Mouse (Mus musculus) thymus, adult 2 months (tissue): Measurements from ENCODE around the gene Gm5773. TPM values are rescaled to one million over a fixed set of nuclear protein-coding genes. Genes with fewer than 3 reads are reported as not detected.
"Not testable (repeated sequence)": the region's sequence is repeated elsewhere in the genome, so short reads cannot be mapped to it uniquely, and the experiment has no call there.

ENCODE experiments used
- DNase-seq: peaks from one replicate; pipeline ENCODE4 v3.0.0; 2021
- H3K27ac ChIP-seq: fragments of 200-500 bp; 2 replicates; pipeline ENCODE4 v1.5.1; 2012; ENCODE audit warnings: low read length, control low read depth; ENCODE audit not compliant: control insufficient read depth, insufficient read depth
- H3K27me3 ChIP-seq: fragments of 200-500 bp; 2 replicates; pipeline ENCODE4 v1.6.1; 2012; ENCODE audit warnings: mild to moderate bottlenecking, low read length, moderate library complexity, mixed read lengths; ENCODE audit not compliant: control insufficient read depth, insufficient read depth
- H3K36me3 ChIP-seq: fragments of 200-500 bp; 2 replicates; pipeline ENCODE4 v1.6.1; 2012; ENCODE audit warnings: mild to moderate bottlenecking, low read length, moderate library complexity; ENCODE audit not compliant: control insufficient read depth, insufficient read depth
- H3K4me1 ChIP-seq: fragments of 200-500 bp; replicated peaks from 2 replicates; pipeline ENCODE4 v1.6.1; 2012; ENCODE audit warnings: low read length; ENCODE audit not compliant: control insufficient read depth, insufficient read depth
- H3K4me3 ChIP-seq: fragments of 200-500 bp; 2 replicates; pipeline ENCODE4 v1.5.1; 2012; ENCODE audit warnings: mild to moderate bottlenecking, low read length, control low read depth, moderate library complexity; ENCODE audit not compliant: control insufficient read depth, insufficient read depth
- WGBS: fragments of 180-500 bp; shearing (Covaris S2); methylation state at CpG from one replicate; pipeline ENCODE4 v1.1.7; 2018; 5-methylcytosine and 5-hydroxymethylcytosine counted together
- polyA plus RNA-seq: library from polyadenylated mRNA; depleted of rRNA; stranded (reverse); fragments of >200 nt; gene quantifications from 2 replicates; pipeline ENCODE4 v1.2.3, GENCODE M21; 2012; rRNA removed

Gene Gm5773
- not detected in 2 replicates for polyA plus RNA-seq

- 87% methylated on average over 1 of the region's 1 CpGs for WGBS
- not testable (repeated sequence) for H3K27me3 ChIP-seq, H3K4me3 ChIP-seq, H3K27ac ChIP-seq, H3K36me3 ChIP-seq, H3K4me1 ChIP-seq, DNase-seq
Measured at GRCm38 (mm10) chr3:93772700-93773099, at the start of gene Gm5773. Gm5773 (plus strand) TSS chr3:93773000.

- H3K4me3 ChIP-seq, H3K27ac ChIP-seq, DNase-seq, H3K36me3 ChIP-seq, H3K4me1 ChIP-seq, H3K27me3 ChIP-seq: not testable (repeated sequence)
- 88% methylated on average over 1 of the region's 1 CpGs for WGBS
Measured at GRCm38 (mm10) chr3:93745475-93745874, 27.3 kb upstream of the Gm5773 start.

- not testable (repeated sequence) for H3K4me3 ChIP-seq, DNase-seq, H3K36me3 ChIP-seq, H3K27ac ChIP-seq, H3K4me1 ChIP-seq, H3K27me3 ChIP-seq
- 93% methylated on average over 18 of the region's 18 CpGs for WGBS
Measured at GRCm38 (mm10) chr3:93754022-93754421, 18.8 kb upstream of the Gm5773 start.

- H3K36me3 ChIP-seq, H3K27me3 ChIP-seq, DNase-seq, H3K27ac ChIP-seq, H3K4me3 ChIP-seq, H3K4me1 ChIP-seq: not testable (repeated sequence)
Measured at GRCm38 (mm10) chr3:93796098-93796497, 23.3 kb downstream of the Gm5773 start, which contains the start of gene Tdpoz4. Tdpoz4 (plus strand) TSS chr3:93796398.

- H3K36me3 ChIP-seq, H3K27me3 ChIP-seq, H3K4me1 ChIP-seq, DNase-seq, H3K4me3 ChIP-seq, H3K27ac ChIP-seq: not testable (repeated sequence)
Measured at GRCm38 (mm10) chr3:93813341-93813740, 40.5 kb downstream of the Gm5773 start.

Other genes with a start within 250 kb of the Gm5773 start
- 99.3 and 121 TPM in 2 replicates for gene S100a10, start 217.9 kb upstream of the Gm5773 start, polyA plus RNA-seq
- gene Tdpoz2, start 120.3 kb upstream of the Gm5773 start, polyA plus RNA-seq, result not detected in 2 replicates
- gene Tdpoz1, start 96.7 kb upstream of the Gm5773 start, polyA plus RNA-seq, result 0.06 TPM in 1 of 2 replicates, not detected in the other
- not detected in 2 replicates for gene Gm37596, start 79.9 kb upstream of the Gm5773 start, polyA plus RNA-seq
- 0.08 TPM in 1 of 2 replicates, not detected in the other for gene Tdpoz4, start 23.4 kb downstream of the Gm5773 start, polyA plus RNA-seq
- gene Tdpoz3, start 53.0 kb downstream of the Gm5773 start, polyA plus RNA-seq, result not detected in 2 replicates
- not detected in 2 replicates for gene Gm9117, start 170.5 kb downstream of the Gm5773 start, polyA plus RNA-seq
- gene Tdpoz5, start 188.3 kb downstream of the Gm5773 start, polyA plus RNA-seq, result not detected in 2 replicates